Mouse (Mus musculus): ENCODE measurements at regions not wholly inside any gene's neighbourhood (a gene's known extent, or its start where the extent isn't known, plus 50 kb on each side); places are given as distances from the start of the nearest gene placed in this dataset.

- TF ChIP-seq CTCF (IDR thresholded peaks at IDR 0.05; ENCODE audit: extremely low read depth, insufficient read depth, low read length) (peak; percentile 38; the same call in 1 of the 2 replicates), POLR2A (IDR thresholded peaks at IDR 0.05; ENCODE audit: extremely low read depth, insufficient read depth, low read length) (no peak)
Measured at GRCm38 (mm10) chr7:74108347-74108746, 94.9 kb upstream of the St8sia2 start.

Data from cortical plate, adult 2 months (tissue).